Mouse (Mus musculus): ENCODE results near the gene Gstt2. TPM values are rescaled to one million over a fixed set of nuclear protein-coding genes. Genes with fewer than 3 reads are reported as not detected.
A peak's percentile ranks its signal among the peaks of the same experiment; 100 is the strongest.

The Gstt2 gene
- polyA plus RNA-seq, 1 experiment from 2014 or later = 50.5 TPM

DNA sequence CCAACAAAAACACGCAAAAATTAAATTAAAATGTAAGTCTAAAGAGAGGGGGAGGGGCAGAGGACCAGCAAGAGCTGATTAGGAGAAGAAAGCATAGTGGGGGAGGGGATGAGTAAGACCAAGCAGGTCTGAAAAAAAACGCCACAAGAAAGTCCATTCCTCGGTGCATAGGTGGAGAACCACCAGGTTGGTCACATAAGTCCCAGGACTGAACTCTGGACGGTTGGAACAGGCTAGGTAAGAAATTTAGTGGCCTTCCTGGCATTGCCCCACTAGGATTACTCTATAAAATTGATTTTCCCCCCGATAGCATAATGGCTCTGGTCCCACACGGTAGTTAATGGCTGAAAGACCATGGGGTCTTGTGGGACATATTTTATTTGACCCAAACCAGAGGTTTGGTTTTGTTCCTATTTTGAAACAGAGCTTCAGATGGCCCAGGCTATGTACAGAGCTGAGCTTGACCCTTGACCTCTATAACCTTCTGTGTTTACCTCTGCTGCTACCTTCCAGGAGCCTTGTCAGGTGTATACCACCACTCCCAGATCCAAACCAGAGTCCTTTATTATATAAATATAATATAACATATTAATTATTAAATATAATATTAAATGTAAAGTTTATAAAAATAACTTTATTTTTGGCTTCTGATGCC, 48.0 kb downstream of the Gstt2 start:
- 0 out of 2 replicates have a peak, but pooled peaks cover under 1% of the 10 kb centered on the region for H3K36me3 ChIP-seq (replicated peaks)
- 49% methylated on average over 6 of the region's 6 CpGs for WGBS (ENCODE audit: insufficient replicate concordance)
- H3K9me3 ChIP-seq (replicated peaks) = no peaks in the 10 kb centered on the region
- no peaks in the 10 kb centered on the region for H3K4me1 ChIP-seq (replicated peaks)
- H3K27ac ChIP-seq (replicated peaks) = peak overlapping the region; percentile 58; the same call in 1 of the 2 replicates
- H3K4me3 ChIP-seq (replicated peaks) = no peak overlapping the region
- peaks cover 11% of the 10 kb centered on the region for H3K27me3 ChIP-seq
- no peak overlapping the region for H3K9ac ChIP-seq
- no peak overlapping the region for H3K4me2 ChIP-seq
- peak; percentile 51 for ATAC-seq (ENCODE audit: insufficient read depth)

- H3K27ac ChIP-seq (replicated peaks) = no peak overlapping the region
- 79% methylated on average over 8 of the region's 8 CpGs for WGBS (ENCODE audit: insufficient replicate concordance)
Measured at GRCm38 (mm10) chr10:75788277-75788676, 48.9 kb downstream of the Gstt2 start.

GRCm38 (mm10) chr10:75785442-75785841, 51.8 kb downstream of the Gstt2 start:
- Histone ChIP-seq H3K27ac (replicated peaks) (no peak overlapping the region), H3K27me3 (peaks cover 45% of the 10 kb centered on the region), H3K4me2 (no peak overlapping the region), H3K9me3 (replicated peaks) (no peaks in the 10 kb centered on the region), H3K9ac (no peak overlapping the region), H3K4me1 (replicated peaks) (no peaks in the 10 kb centered on the region), H3K36me3 (replicated peaks) (0 out of 2 replicates have a peak, but pooled peaks cover 2% of the 10 kb centered on the region), H3K4me3 (replicated peaks) (no peak overlapping the region)
- 5% methylated on average over 1 of the region's 1 CpGs for WGBS (ENCODE audit: insufficient replicate concordance)
- no peak for ATAC-seq (ENCODE audit: insufficient read depth)

More at GRCm38 (mm10) chr10:75788277-75788676, 48.9 kb downstream of the Gstt2 start:
- Histone ChIP-seq H3K4me1 (replicated peaks) (no peaks in the 10 kb centered on the region), H3K36me3 (replicated peaks) (0 out of 2 replicates have a peak, but pooled peaks cover 2% of the 10 kb centered on the region), H3K4me2 (no peak overlapping the region), H3K9me3 (replicated peaks) (no peaks in the 10 kb centered on the region), H3K9ac (no peak overlapping the region), H3K27me3 (peaks cover 18% of the 10 kb centered on the region), H3K4me3 (replicated peaks) (no peak overlapping the region)
- ATAC-seq (ENCODE audit: insufficient read depth) = no peak

Other genes with a start within 250 kb of the Gstt2 start
- 0.75 and 1.3 TPM in 2 replicates for gene Ggt5, start 248.1 kb downstream of the Gstt2 start, polyA plus RNA-seq (2015; fragmentation: Nextera tagmentation; extraction: Ambion mirVana)
- gene Susd2, start 193.4 kb downstream of the Gstt2 start, polyA plus RNA-seq (2015; fragmentation: Nextera tagmentation; extraction: Ambion mirVana) = 1.9 and 2.0 TPM in 2 replicates
- gene Cabin1, start 73.1 kb downstream of the Gstt2 start, polyA plus RNA-seq (2015; fragmentation: Nextera tagmentation; extraction: Ambion mirVana) = 14.3 and 14.7 TPM in 2 replicates
- gene Ddt, start 64.0 kb downstream of the Gstt2 start, polyA plus RNA-seq (2015; fragmentation: Nextera tagmentation; extraction: Ambion mirVana) = 185 and 204 TPM in 2 replicates
- not detected in 2 replicates for gene Gm20441, start 56.5 kb downstream of the Gstt2 start, polyA plus RNA-seq (2015; fragmentation: Nextera tagmentation; extraction: Ambion mirVana)
- gene Gstt3, start 56.0 kb downstream of the Gstt2 start, polyA plus RNA-seq (2015; fragmentation: Nextera tagmentation; extraction: Ambion mirVana) = 14.9 and 15.4 TPM in 2 replicates
- 108 and 151 TPM in 2 replicates for gene Gstt1, start 38.8 kb downstream of the Gstt2 start, polyA plus RNA-seq (2015; fragmentation: Nextera tagmentation; extraction: Ambion mirVana)
- not detected in 2 replicates for gene Gstt4, start 14.9 kb downstream of the Gstt2 start, polyA plus RNA-seq (2015; fragmentation: Nextera tagmentation; extraction: Ambion mirVana)
- gene Mif, start 22.8 kb upstream of the Gstt2 start, polyA plus RNA-seq (2015; fragmentation: Nextera tagmentation; extraction: Ambion mirVana) = 755 and 825 TPM in 2 replicates
- 0.53 and 0.67 TPM in 2 replicates for gene Derl3, start 56.0 kb upstream of the Gstt2 start, polyA plus RNA-seq (2015; fragmentation: Nextera tagmentation; extraction: Ambion mirVana)
- gene Smarcb1, start 84.2 kb upstream of the Gstt2 start, polyA plus RNA-seq (2015; fragmentation: Nextera tagmentation; extraction: Ambion mirVana) = 63.7 and 64.5 TPM in 2 replicates
- gene Chchd10, start 95.7 kb upstream of the Gstt2 start, polyA plus RNA-seq (2015; fragmentation: Nextera tagmentation; extraction: Ambion mirVana) = 117 and 142 TPM in 2 replicates
- gene Mmp11, start 99.1 kb upstream of the Gstt2 start, polyA plus RNA-seq (2015; fragmentation: Nextera tagmentation; extraction: Ambion mirVana) = 2.4 and 3.1 TPM in 2 replicates
- gene Gm867, start 103.2 kb upstream of the Gstt2 start, polyA plus RNA-seq (2015; fragmentation: Nextera tagmentation; extraction: Ambion mirVana) = 25.1 and 27.1 TPM in 2 replicates
- 6.4 and 9.1 TPM in 2 replicates for gene Vpreb3, start 105.6 kb upstream of the Gstt2 start, polyA plus RNA-seq (2015; fragmentation: Nextera tagmentation; extraction: Ambion mirVana)
- 0.23 TPM in 1 of 2 replicates, not detected in the other for gene Gm5134, start 117.1 kb upstream of the Gstt2 start, polyA plus RNA-seq (2015; fragmentation: Nextera tagmentation; extraction: Ambion mirVana)
- gene Zfp280b, start 195.2 kb upstream of the Gstt2 start, polyA plus RNA-seq (2015; fragmentation: Nextera tagmentation; extraction: Ambion mirVana) = 10.8 and 11.2 TPM in 2 replicates